ENCODE assay signal across 22 mouse cellular contexts in the genomic region with DNA sequence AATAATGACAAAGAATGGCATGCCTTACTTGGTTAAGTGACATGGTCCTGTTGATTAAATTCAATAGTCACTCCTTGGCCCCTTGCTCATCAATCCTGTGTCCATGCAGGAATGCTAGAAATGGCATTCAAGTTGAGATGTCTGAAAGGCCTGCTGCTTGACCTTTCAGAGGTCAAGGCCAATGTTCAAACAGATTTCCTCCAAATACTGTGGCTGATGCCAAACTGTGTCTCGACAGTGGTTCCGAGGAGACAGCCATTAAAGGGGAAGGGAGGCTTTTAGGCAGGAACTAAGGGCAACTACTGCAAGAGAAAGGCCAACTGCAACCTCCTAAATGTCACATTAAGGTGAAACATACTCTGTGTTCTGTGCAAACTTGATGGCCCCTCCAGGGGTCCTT. TPM values are rescaled to one million over a fixed set of nuclear protein-coding genes. Genes with fewer than 3 reads are reported as not detected.
DNase-seq lines count a peak whose midpoint lies in the region.
"Had no signal": no experiment of that assay in that cellular context is flagged by ENCODE, and none has a peak within 500 bp of the region (broad histone marks: within the 10 kb centered on the region; RNA-seq: fewer than 3 reads in every experiment).

No protein-coding gene starts in this region.

- H3K27me3 ChIP-seq in midbrain, embryonic 10.5 days (ENCODE audit: low read depth, poor library complexity, severe bottlenecking), result no peaks in the 10 kb centered on the region
- H3K27me3 ChIP-seq: embryonic facial prominence, embryonic 13.5 days; embryonic facial prominence, embryonic 15.5 days; forebrain, embryonic 12.5 days had no signal

- H3K4me3 ChIP-seq in midbrain, embryonic 10.5 days, result no peak overlapping the region
- H3K4me3 ChIP-seq: embryonic facial prominence, embryonic 13.5 days; embryonic facial prominence, embryonic 15.5 days; erythroblast, embryonic 14.5 days; forebrain, embryonic 10.5 days; forebrain, embryonic 12.5 days had no signal

- 67% methylated on average over 2 of the region's 2 CpGs for WGBS in midbrain, embryonic 10.5 days

- H3K4me1 ChIP-seq in midbrain, embryonic 10.5 days, result peaks cover 20% of the 10 kb centered on the region
- H3K4me1 ChIP-seq: embryonic facial prominence, embryonic 15.5 days had no signal

- H3K36me3 ChIP-seq in midbrain, embryonic 10.5 days, result no peaks in the 10 kb centered on the region
- H3K36me3 ChIP-seq: embryonic facial prominence, embryonic 13.5 days; embryonic facial prominence, embryonic 15.5 days; forebrain, embryonic 10.5 days; forebrain, embryonic 12.5 days; G1E had no signal

- H3K27ac ChIP-seq in midbrain, embryonic 10.5 days (replicated peaks), result no peak overlapping the region
- H3K27ac ChIP-seq: embryonic facial prominence, embryonic 13.5 days; embryonic facial prominence, embryonic 15.5 days; forebrain, embryonic 10.5 days; forebrain, embryonic 12.5 days had no signal

- no peaks in the 10 kb centered on the region for H3K9me3 ChIP-seq in midbrain, embryonic 10.5 days (replicated peaks)
- H3K9me3 ChIP-seq: embryonic facial prominence, embryonic 13.5 days; embryonic facial prominence, embryonic 15.5 days; forebrain, embryonic 10.5 days; forebrain, embryonic 12.5 days had no signal

- DNase-seq in embryo, embryonic 10.5 days (ENCODE audit: low spot score), result peak; percentile 31
- no peak for DNase-seq in embryo, embryonic 11 days
- peak; percentile 75 for DNase-seq in ES-CJ7 (ENCODE audit: low read depth, low spot score)
- peak; percentile 32 for DNase-seq in Muller cell, postnatal 12 days (ENCODE audit: inconsistent ontology term)
- peak; percentile 83 for DNase-seq in ZHBTc4 (ENCODE audit: low read depth, low spot score)
- DNase-seq in midbrain, embryonic 10.5 days (ENCODE audit: low spot score), result no peak
- DNase-seq in frontal cortex, postnatal 25 days (ENCODE audit: low spot score in 2 of 2), result no peak
- DNase-seq: adrenal gland, adult 2 months; adrenal gland, postnatal 10 days; adrenal gland, postnatal 25 days; cerebellum, adult 11 months; cerebellum, adult 18-20 months; cerebellum, adult 8-10 months; cerebellum, adult 9-11 months; cerebellum, postnatal 14 days; cerebellum, postnatal 36 days had no signal

RNA-seq across cellular contexts. Expression of a gene that starts 20.5 kb away (rescaled TPM):
- 33.5 and 35.9 TPM in 2 replicates for polyA plus RNA-seq in midbrain, embryonic 10.5 days (2016; fragmentation: Nextera tagmentation; extraction: Ambion mirVana)
- polyA plus RNA-seq: G1E had no signal

Comparison
In these comparisons a context has a peak if more than half of its experiments do, and no peak if none do; other contexts are left out.
1. DNase-seq: peak in embryo, embryonic 10.5 days (single experiment), ES-CJ7 (single experiment), Muller cell, postnatal 12 days (single experiment) and ZHBTc4 (single experiment); none in embryo, embryonic 11 days (single experiment), midbrain, embryonic 10.5 days (single experiment) and frontal cortex, postnatal 25 days (0 of 2).